Mouse (Mus musculus) adrenal gland, postnatal 10 days (tissue): ENCODE measurements at regions not wholly inside any gene's neighbourhood (a gene's known extent, or its start where the extent isn't known, plus 50 kb on each side); places are given as distances from the start of the nearest gene placed in this dataset.

Experiments used
- DNase-seq: peaks from one replicate; pipeline ENCODE4 v3.0.0; 2021; ENCODE audit warnings: mixed read lengths

GRCm38 (mm10) chr9:61816589-61817179, 97.7 kb downstream of the Rplp1 start:
- no peak for DNase-seq

DNA sequence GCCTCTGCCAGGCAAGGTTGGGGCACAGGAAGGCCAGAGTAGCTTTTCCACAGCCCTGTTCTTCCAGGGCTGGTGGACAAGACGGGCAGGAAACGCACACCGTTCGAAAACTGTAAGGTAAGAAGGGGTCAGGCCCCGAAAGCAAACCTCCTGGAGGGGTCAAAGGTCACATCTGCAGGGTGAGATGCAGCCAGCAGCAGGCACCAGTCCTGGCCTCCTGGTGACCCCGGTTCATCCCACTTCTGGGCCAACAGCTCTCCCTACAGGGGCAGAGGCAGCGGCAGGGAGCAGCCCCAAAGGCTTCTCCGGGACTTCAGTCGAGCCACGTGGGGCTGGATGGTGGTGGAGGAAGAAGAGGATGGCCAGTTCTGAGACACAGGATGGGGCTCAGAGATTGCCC, 98.3 kb downstream of the Rplp1 start:
- no peak for DNase-seq

DNA sequence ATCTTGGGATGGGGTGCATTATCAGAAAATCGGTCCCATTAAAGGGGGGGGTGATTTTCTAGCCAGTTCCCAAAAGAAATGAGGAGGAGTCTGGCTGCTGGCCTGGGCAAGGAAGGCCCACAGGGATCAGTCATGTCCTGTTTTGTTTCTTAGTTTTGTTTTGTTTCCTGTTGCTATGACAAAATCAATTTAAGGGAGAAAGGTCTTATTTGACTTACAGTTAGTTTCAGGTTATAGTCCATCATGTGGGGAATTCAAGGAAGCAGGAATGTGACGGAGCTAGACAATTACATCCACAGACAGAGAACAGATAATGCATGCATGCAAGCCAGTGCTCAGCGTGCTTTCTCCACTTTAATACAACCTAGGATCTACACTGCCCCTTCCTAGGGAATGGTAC, 101.1 kb downstream of the Rplp1 start:
- DNase-seq, result no peak

DNA sequence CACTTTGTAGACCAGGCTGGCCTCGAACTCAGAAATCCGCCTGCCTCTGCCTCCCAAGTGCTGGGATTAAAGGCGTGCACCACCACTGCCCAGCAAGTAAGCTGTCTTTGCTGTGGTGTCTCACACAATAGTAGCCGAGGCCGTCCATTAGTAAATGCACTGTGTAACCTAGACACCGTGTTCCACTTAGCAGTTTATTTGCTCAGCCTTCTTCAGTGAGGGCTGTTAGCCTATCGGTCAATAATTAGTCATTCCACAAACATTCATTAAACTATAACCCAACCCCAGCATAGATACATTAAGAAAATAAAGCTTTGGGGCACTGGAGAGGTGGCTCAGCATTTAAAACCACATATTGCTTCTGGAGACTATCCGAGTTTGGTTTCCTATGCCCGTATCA, 102.0 kb downstream of the Rplp1 start:
- no peak for DNase-seq

GRCm38 (mm10) chr9:61810456-61810855, 103.9 kb downstream of the Rplp1 start:
- DNase-seq, result peak; percentile 51

GRCm38 (mm10) chr9:61808351-61809225, 105.8 kb downstream of the Rplp1 start:
- DNase-seq, result no peak

- peak; percentile 65 for DNase-seq
Measured at GRCm38 (mm10) chr9:61805971-61806370, 108.4 kb downstream of the Rplp1 start.

DNA sequence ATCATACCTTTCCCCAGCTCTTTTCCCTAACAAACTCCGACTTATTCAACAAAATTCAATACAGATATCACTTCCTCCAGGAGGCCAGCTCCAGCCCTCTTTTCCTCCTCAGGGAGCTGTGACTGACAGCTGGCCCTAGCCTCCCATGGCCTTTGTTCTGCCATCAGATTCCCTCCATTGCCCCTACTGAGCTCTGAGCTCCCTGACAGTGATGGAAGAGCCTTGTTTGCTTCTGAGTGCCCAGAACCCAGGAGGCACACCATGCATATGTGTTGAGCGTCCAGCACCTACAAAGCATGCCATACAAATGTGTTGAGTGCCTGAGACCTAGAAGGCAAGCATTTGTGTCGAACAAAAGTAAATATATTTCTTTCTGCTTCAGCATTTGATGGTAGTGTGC, 110.8 kb downstream of the Rplp1 start:
- DNase-seq, result no peak

GRCm38 (mm10) chr9:61802694-61803093, 111.6 kb downstream of the Rplp1 start:
- no peak for DNase-seq

DNA sequence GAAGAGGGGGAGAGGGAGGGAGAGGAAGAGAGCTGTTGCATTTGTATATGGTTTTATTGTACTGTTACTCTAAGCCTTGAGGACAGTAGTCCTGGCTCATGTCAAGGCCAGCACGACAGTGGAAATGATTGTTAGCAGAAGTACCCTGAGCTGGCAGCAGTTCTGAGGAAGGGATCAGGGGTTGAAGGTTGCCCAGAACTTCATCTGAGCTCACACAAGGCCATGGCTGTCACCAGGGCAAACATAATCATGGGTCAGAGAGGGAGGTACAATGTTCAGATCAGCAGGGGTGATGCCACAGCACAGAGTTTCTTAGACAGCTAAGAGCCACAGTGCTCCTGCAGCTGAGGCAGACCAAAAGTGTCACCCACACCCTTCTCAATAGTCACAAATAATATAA, 114.8 kb downstream of the Rplp1 start:
- peak; percentile 69 for DNase-seq

GRCm38 (mm10) chr9:61795910-61796309, 118.4 kb downstream of the Rplp1 start:
- no peak for DNase-seq

GRCm38 (mm10) chr9:61791435-61792064, 122.8 kb downstream of the Rplp1 start:
- no peak for DNase-seq

DNA sequence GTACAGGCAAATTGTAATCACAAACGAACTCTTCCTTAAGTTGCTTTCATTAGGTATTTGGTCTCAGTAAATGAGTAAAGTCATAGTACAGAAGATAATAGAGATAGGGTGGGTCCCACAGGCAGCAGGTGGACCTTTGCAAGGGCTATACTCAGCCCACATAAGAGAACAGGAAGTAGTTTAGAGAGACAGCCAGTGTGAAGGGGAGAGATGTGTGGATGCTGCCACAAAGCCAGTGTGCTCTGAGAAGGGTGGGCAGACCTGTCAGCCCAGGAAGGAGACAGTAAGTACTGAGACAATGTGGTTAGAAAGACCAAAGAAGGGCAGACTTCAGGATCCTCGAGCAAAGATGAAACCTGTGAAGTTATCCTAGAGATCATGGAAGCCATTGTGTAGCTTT, 123.5 kb downstream of the Rplp1 start:
- no peak for DNase-seq

DNA sequence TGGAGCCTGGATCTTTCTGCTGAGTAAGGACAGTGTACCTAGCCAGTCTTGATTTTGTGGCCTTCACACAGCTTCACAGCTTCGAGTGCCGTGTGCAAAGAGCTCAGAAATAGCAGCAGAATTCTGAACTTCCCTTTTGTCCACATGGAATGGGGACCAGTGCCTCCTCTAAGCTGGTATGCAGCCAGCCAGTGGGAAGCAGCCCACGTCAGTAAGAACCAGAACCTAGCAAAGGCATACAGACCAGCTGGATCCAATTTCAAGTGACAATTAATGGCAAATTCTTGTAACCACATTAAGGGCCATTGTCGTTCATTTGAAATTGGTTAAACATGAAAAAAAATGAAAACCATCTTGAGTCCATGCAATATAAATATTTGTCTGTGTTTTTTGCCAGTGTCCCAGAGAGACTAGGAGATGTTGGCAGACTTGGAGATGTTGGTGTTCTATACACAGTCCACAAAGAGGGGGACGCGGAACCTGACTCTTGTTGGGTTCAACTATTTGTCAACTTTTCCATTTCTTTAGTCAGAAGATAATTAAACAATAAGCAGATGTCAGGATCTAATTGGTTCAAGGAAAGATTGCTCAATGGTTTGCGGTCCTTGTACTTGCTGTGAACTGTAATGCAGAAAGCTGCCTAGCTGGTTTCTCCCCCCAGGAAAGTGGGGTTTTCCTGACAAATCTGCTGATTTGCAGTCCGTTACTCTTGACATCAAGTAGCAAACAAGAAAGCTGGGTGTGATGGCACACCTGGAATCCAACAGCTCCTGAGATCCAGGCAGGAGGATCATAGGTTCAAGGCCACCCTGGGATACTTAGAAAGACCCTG, 125.1 kb downstream of the Rplp1 start:
- DNase-seq, result no peak

DNA sequence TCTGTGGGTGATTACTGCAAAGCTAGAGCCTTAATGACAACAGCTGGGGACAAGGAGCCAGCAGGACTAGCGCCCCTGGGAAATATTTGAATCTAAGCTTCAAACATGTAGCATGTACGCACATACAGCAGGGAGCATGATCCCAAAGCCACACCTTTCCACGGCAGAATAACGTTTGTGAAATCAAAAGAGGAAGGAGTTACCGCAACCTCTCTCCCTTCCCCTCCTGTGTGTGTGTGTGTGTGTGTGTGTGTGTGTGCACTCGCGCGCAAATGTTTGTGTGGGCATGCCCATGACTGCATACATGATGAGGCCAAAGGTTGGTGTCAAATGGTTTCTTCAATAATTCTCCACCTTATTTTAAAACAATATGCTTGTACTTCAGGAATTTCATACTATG, 132.9 kb downstream of the Rplp1 start:
- no peak for DNase-seq

DNA sequence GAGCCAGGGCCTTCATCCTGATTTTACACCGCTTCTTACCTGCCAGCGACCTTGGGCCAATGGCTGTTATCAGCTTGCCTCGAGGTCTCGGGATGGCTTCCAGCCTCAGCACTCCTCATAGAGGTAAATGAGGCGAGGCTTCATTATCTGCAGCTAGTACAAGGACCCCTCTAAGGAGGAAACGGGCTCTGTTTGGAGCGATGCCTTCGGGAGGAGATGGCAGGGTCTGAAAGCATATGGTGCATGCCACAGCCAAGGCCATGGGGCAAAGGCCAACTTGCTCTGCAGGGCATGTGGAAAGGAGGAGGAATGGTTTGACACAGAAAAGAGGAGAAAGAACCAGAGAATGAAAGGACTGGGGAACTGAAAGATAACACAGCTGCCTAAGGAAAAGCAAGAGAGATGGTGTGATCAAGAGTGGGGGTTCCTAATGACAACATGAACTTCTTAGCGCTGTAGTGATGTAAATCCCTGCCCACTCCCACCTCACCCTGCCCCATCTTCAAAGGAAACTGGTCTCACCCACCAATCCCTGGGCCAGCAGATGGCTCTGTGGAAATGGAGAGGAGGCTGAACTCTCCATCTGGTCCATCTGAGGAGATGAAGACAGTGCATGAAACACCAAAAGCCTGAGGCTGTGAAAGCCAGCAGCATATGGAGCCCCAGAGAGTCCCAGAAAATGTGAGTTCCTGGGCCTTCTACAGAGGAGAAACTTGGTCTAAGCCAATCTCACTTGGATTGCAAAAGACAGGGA, 134.0 kb downstream of the Rplp1 start:
- DNase-seq, result no peak

DNA sequence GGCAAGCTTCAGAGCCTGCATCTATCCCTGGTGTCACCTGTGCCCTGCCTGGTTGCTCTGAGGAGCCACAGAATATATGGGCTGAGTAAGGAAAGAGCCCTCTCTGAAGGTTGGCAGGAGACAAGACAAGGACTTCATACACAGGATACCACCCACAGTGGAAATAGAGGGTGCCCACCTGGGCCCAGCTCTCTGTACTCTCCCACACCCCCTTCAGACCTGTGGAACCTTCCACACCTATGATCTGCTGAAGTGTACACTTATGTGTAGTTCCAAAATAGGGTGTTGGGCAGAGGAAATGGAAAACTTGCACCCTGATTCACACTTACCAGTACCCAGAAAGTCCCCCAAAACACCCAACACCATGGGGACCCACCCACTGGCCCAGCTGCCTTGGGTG, 135.2 kb downstream of the Rplp1 start:
- DNase-seq, result no peak

DNA sequence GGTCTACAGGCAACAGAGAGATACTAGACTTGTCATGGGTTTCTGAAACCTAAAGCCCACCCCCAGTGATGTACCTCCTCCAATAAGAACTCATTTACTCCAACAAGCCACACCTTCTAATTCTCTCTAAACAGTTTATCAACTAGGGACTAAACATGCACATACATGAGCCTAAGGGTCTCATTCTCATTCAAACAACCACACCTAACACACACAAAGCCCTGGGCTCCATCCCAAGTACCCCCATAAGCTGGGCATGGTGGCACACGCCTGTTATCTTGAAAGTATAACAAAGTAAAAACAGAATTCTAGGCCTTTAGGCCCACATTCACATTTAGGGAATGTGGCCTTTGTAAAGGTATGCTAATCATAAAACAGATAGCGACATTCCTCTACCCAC, 137.9 kb downstream of the Rplp1 start:
- DNase-seq, result no peak

DNA sequence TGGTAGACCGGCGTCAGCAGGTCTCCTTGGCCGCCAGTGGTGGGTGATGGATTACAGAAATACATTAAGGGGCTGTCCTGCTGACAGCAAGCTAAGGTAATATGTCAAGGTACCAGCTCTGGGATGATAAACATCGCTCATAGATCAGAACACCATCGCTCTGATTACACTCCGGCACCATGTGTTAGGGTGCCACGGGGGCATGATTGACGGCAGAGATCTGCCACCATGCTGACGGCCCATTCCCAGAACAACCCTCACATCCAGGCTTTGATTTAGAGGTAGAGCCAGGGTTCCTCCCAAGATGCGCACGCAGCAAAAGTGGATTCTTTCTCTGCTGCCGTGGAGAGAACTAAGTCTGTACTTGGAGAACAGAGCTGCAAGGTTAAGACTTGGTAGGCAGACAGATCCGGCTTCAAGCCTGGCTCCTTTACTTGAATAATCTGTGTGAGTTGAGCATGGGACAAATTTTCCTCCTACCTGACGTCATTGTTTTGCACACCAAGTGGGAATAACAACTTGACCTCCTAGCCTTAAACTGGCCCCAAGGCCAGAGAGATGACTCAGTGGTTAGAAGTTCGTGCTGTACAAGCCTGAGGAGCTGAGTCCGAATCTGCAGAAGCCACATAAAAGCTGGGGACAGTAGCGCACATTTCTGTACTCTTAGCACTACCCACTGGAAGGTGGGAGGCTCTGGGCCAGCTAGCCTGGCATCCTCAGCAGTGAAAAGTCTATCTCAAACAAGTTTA, 144.0 kb downstream of the Rplp1 start:
- peak; percentile 11 for DNase-seq

- DNase-seq, result no peak
Measured at GRCm38 (mm10) chr9:61766187-61766586, 148.2 kb downstream of the Rplp1 start.

DNA sequence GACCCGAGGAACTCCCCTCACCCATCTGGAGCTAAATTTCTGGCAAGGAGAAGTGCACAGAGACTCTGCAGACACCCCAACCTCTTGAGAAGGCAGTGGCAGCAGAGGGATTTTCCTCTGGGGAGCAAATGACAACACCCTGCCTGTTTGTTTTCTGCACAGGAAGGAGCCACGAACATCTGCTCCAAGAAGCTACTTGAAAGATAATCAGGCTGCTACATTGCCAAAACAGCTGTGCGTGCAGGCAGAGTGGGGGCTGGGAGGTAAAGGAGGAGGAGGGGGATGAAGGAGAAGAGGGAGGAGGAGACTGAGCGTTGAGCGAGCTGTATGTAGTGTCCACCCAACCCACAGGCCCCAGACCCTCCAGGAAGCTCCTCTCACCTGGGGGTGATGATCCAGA, 149.0 kb downstream of the Rplp1 start:
- no peak for DNase-seq
